10 mouse cellular contexts compared by ENCODE assay signal in genomic region chr5:113133722-113134710, GRCm38 (mm10). TPM values are rescaled to one million over a fixed set of nuclear protein-coding genes. Genes with fewer than 3 reads are reported as not detected.
DNase-seq lines count a peak whose midpoint lies in the region; ATAC-seq and TF ChIP-seq lines count a peak whose summit lies in the region.
"Had no signal": no experiment of that assay in that cellular context is flagged by ENCODE, and none has a peak within 500 bp of the region (broad histone marks: within the 10 kb centered on the region; RNA-seq: fewer than 3 reads in every experiment).

No protein-coding gene starts in this region.

- no peak for TF ChIP-seq CTCF in MEL (IDR thresholded peaks at IDR 0.05 in 2 of 3, conservative IDR thresholded peaks at IDR 0.05 in 1 of 3; ENCODE audit: control insufficient read depth in 1 of 3, insufficient read depth in 1 of 3, low read depth in 2 of 3, low read length in 3 of 3, poor library complexity in 1 of 3, severe bottlenecking in 1 of 3)

- no peak overlapping the region for H3K4me3 ChIP-seq in heart, embryonic 14.5 days (ENCODE audit: control insufficient read depth in 1 of 2, insufficient read depth in 1 of 2, low read depth in 1 of 2, low read length in 2 of 2)
- H3K4me3 ChIP-seq in MEL (ENCODE audit: control insufficient read depth in 1 of 2, insufficient read depth in 1 of 2, low read depth in 2 of 2, low read length in 2 of 2), result no peak overlapping the region
- no peak overlapping the region for H3K4me3 ChIP-seq in forebrain, embryonic 15.5 days
- H3K4me3 ChIP-seq in liver, embryonic 12.5 days, result no peak overlapping the region

- no peaks in the 10 kb centered on the region for H3K9me3 ChIP-seq in heart, embryonic 14.5 days (ENCODE audit: control insufficient read depth, low read length)
- H3K9me3 ChIP-seq in MEL (replicated peaks; ENCODE audit: insufficient read depth, low read length), result no peaks in the 10 kb centered on the region
- H3K9me3 ChIP-seq in forebrain, embryonic 15.5 days, result no peaks in the 10 kb centered on the region
- H3K9me3 ChIP-seq in liver, embryonic 12.5 days (replicated peaks), result no peaks in the 10 kb centered on the region

- H3K4me2 ChIP-seq in heart, embryonic 14.5 days (ENCODE audit: low read length), result peak overlapping the region; percentile 91; the same call in 1 of the 2 replicates
- no peak overlapping the region for H3K4me2 ChIP-seq in forebrain, embryonic 15.5 days (replicated peaks)
- H3K4me2 ChIP-seq in liver, embryonic 12.5 days, result no peak overlapping the region

- 0 out of 2 replicates have a peak overlapping the region, but pooled peaks have one; percentile 59 for H3K9ac ChIP-seq in heart, embryonic 14.5 days (ENCODE audit: low read length)
- no peak overlapping the region for H3K9ac ChIP-seq in MEL (ENCODE audit: control insufficient read depth, low read depth, low read length, poor library complexity, severe bottlenecking)
- H3K9ac ChIP-seq in forebrain, embryonic 15.5 days (replicated peaks), result no peak overlapping the region
- H3K9ac ChIP-seq in liver, embryonic 12.5 days, result no peak overlapping the region

- no peak for TF ChIP-seq RAD21 in MEL (IDR thresholded peaks at IDR 0.05; ENCODE audit: low read depth, low read length)

- H3K27ac ChIP-seq in heart, embryonic 14.5 days (replicated peaks in 1 of 2; ENCODE audit: control insufficient read depth in 1 of 2, insufficient read depth in 1 of 2, low read depth in 2 of 2, low read length in 2 of 2), result peak overlapping the region; percentile 94 to 98
- H3K27ac ChIP-seq in MEL (ENCODE audit: control insufficient read depth, low read depth, low read length), result no peak overlapping the region
- peak overlapping the region; percentile 80 for H3K27ac ChIP-seq in forebrain, embryonic 15.5 days (replicated peaks)
- 0 out of 2 replicates have a peak overlapping the region, but pooled peaks have one; percentile 69 for H3K27ac ChIP-seq in liver, embryonic 12.5 days

- WGBS in heart, embryonic 14.5 days, result 78% methylated on average over 19 of the region's 19 CpGs
- WGBS in forebrain, embryonic 15.5 days, result 90% methylated on average over 19 of the region's 19 CpGs
- WGBS in liver, embryonic 12.5 days (ENCODE audit: insufficient replicate concordance), result 67% methylated on average over 19 of the region's 19 CpGs

- ATAC-seq in heart, embryonic 14.5 days (ENCODE audit: insufficient number of reproducible peaks, insufficient read depth, low FRiP score, low read depth), result no peak
- ATAC-seq in forebrain, embryonic 15.5 days (replicated peaks), result no peak
- ATAC-seq in liver, embryonic 12.5 days, result no peak

- H3K36me3 ChIP-seq in heart, embryonic 14.5 days (ENCODE audit: control insufficient read depth, insufficient read depth, low read length), result peaks cover 21% of the 10 kb centered on the region
- no peaks in the 10 kb centered on the region for H3K36me3 ChIP-seq in MEL (ENCODE audit: control insufficient read depth in 1 of 2, insufficient read depth in 2 of 2, low read length in 2 of 2)
- H3K36me3 ChIP-seq in forebrain, embryonic 15.5 days, result no peaks in the 10 kb centered on the region
- H3K36me3 ChIP-seq in liver, embryonic 12.5 days, result no peaks in the 10 kb centered on the region

- DNase-seq in heart, adult 9 months (ENCODE audit: low spot score in 2 of 2), result no peak
- no peak for DNase-seq in MEL (ENCODE audit: low read depth, low spot score)
- no peak for DNase-seq in cerebellum, adult 11 months
- no peak for DNase-seq in left cerebral cortex, adult 18-20 months (ENCODE audit: low spot score in 2 of 2)
- DNase-seq in adrenal gland, postnatal 14 days, result no peak
- DNase-seq: adrenal gland, postnatal 25 days had no signal

- H3K79me2 ChIP-seq in MEL (ENCODE audit: control insufficient read depth, insufficient read depth, low read length, poor library complexity), result no peaks in the 10 kb centered on the region

- TF ChIP-seq POLR2A in MEL (IDR thresholded peaks at IDR 0.05; ENCODE audit: control insufficient read depth in 1 of 2, insufficient read depth in 1 of 2, low read depth in 1 of 2, low read length in 2 of 2, poor library complexity in 1 of 2), result no peak

- H3K4me1 ChIP-seq in heart, embryonic 14.5 days (ENCODE audit: control insufficient read depth in 2 of 2, insufficient read depth in 2 of 2, low read length in 2 of 2), result peaks cover 41 to 65% of the 10 kb centered on the region in 2 experiments
- no peaks in the 10 kb centered on the region for H3K4me1 ChIP-seq in MEL (ENCODE audit: control insufficient read depth in 1 of 2, insufficient read depth in 2 of 2, low read length in 2 of 2)
- peaks cover 30% of the 10 kb centered on the region for H3K4me1 ChIP-seq in forebrain, embryonic 15.5 days
- H3K4me1 ChIP-seq in liver, embryonic 12.5 days, result peaks cover 41% of the 10 kb centered on the region

- no peak for TF ChIP-seq EP300 in MEL (IDR thresholded peaks at IDR 0.05; ENCODE audit: low read depth in 1 of 2, low read length in 2 of 2)

- no peaks in the 10 kb centered on the region for H3K27me3 ChIP-seq in heart, embryonic 14.5 days (ENCODE audit: control insufficient read depth, insufficient read depth, low read length)
- H3K27me3 ChIP-seq in MEL (ENCODE audit: control insufficient read depth in 1 of 2, insufficient read depth in 2 of 2, low read length in 2 of 2), result no peaks in the 10 kb centered on the region
- no peaks in the 10 kb centered on the region for H3K27me3 ChIP-seq in forebrain, embryonic 15.5 days
- H3K27me3 ChIP-seq in liver, embryonic 12.5 days (replicated peaks), result peaks cover 27% of the 10 kb centered on the region

TF ChIP-seq in MEL, 35 proteins besides CTCF, POLR2A, EP300 and RAD21:
- TF ChIP-seq ZKSCAN1 (IDR thresholded peaks at IDR 0.05; ENCODE audit: low read depth, low read length) (peak; percentile 81), MYB (IDR thresholded peaks at IDR 0.05; ENCODE audit: low read depth, low read length) (no peak)

RNA-seq across cellular contexts. Expression of gene Crybb3, which starts 52.6 kb away (rescaled TPM):
- 0.91 and 1.1 TPM in 2 replicates for polyA plus RNA-seq in heart, embryonic 14.5 days (2014; fragmentation: Nextera tagmentation; extraction: Ambion mirVana)
- total RNA-seq in MEL (2012; rRNA removed), result not detected in 2 replicates
- polyA plus RNA-seq in MEL (2012; ENCODE audit: insufficient read depth in 1 of 2, insufficient read length in 2 of 2, low read depth in 1 of 2, low replicate concordance in 2 of 2, missing spikeins in 1 of 2), result not detected
- polyA plus RNA-seq in forebrain, embryonic 15.5 days (2015; fragmentation: Nextera tagmentation; extraction: Ambion mirVana), result 0.73 and 0.80 TPM in 2 replicates
- not detected in 2 replicates for polyA plus RNA-seq in liver, embryonic 12.5 days (2016; fragmentation: Nextera tagmentation; extraction: Ambion mirVana)
- total RNA-seq in left cerebral cortex, adult 18-20 months (2021), result 1 to 10 TPM; 1.4 to 1.6 TPM
- total RNA-seq in adrenal gland, postnatal 14 days (2021), result 1.4 and 2.2 TPM in 2 replicates
- total RNA-seq: neutrophil, adult 5-6 weeks had no signal
